Mouse (Mus musculus): ENCODE results near the gene Taf5.

Taf5 gene

GRCm38 (mm10) chr19:47065860-47066259 is 1.7 kb upstream of the Taf5 start:
- no peak for DNase-seq (ENCODE audit: low read depth)

- DNase-seq (ENCODE audit: low read depth): peak; percentile 90
These were observed 522 bp downstream of the Taf5 start for GRCm38 (mm10) chr19:47067924-47068611.

DNA sequence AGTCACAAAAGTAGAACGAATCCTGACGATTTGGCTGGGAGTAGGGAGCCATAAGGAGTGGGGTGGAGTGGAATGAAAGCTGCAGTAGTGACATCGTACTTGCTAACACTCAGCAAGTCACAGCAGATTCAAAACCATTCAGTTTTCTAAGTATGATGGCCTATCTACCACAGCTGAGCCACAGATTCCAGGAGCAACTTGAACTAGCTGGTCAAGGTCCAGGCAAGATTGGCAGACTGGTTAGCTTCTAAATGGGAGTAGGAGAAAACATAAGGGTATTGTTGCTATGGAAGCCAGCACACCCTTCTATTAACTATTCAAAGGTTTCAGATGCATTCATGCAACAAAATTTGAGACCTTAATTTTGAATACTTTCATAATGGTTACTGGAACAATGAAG is 20.7 kb downstream of the Taf5 start:
- DNase-seq (ENCODE audit: low read depth): no peak

GRCm38 (mm10) chr19:47089718-47090525 is 22.4 kb downstream of the Taf5 start:
- peak; percentile 65 for DNase-seq (ENCODE audit: low read depth)

- DNase-seq (ENCODE audit: low read depth): peak; percentile 96
These were observed 23.1 kb downstream of the Taf5 start, which contains the start of the genes Usmg5 and Pdcd11 for GRCm38 (mm10) chr19:47090550-47091156. Usmg5 (minus strand) TSS chr19:47090647. Pdcd11 (plus strand) TSS chr19:47090768.

DNA sequence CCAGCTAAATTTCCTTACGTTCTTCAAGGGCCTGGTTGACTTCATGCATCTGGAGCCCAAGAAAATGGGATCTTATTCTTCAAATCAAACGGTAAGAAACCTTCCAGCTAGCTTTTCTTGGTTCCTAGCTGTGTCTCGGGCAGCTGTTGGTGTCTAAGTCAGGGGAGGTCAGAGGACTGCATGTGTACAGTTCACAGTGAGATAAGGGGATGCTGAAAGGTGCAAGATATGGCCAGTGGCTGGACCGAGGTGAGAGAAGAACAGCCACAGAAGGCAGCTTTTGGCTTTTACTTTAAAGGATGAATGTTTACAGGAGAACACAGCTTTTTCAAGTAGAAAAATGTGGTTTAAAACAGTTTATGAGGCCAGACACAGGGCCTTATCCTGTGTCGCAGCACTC is 33.5 kb downstream of the Taf5 start:
- no peak for DNase-seq (ENCODE audit: low read depth)

- DNase-seq (ENCODE audit: low read depth): no peak
These were observed 37.2 kb downstream of the Taf5 start for GRCm38 (mm10) chr19:47104641-47105271.

GRCm38 (mm10) chr19:47118634-47119033 is 51.1 kb downstream of the Taf5 start:
- no peak for DNase-seq (ENCODE audit: low read depth)

GRCm38 (mm10) chr19:47121054-47121453 is 53.5 kb downstream of the Taf5 start:
- DNase-seq (ENCODE audit: low read depth): peak; percentile 46

- DNase-seq (ENCODE audit: low read depth): peak; percentile 58
These were observed 55.3 kb downstream of the Taf5 start for GRCm38 (mm10) chr19:47122802-47123201.

- no peak for DNase-seq (ENCODE audit: low read depth)
These were observed 60.6 kb downstream of the Taf5 start for GRCm38 (mm10) chr19:47128164-47128563.

GRCm38 (mm10) chr19:47128835-47129234 is 61.3 kb downstream of the Taf5 start:
- no peak for DNase-seq (ENCODE audit: low read depth)

DNA sequence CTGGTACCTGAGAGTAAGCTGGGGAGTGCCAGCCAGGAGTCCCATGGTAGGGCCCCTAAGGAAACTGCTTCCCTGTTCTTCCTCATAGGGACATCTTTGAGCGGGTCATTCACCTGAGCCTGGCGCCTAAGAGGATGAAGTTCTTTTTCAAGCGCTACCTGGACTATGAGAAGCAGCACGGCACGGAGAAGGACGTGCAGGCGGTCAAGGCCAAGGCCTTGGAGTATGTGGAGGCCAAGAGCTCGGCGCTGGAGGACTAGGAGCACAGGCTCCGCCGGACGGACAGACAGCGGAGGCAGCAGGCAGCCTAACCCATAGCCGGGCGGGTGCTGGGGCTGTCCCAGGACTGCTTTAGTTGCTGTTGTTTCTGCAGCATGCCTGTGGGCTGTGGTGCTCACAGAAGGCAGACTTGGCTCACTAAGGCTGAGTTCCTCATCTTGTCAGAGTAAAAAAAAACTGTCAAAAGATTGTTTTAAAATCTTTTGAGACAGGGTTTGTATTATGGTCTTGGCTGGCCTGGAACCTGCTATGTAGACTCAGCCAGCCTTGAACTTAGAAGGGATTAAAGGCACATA is 63.1 kb downstream of the Taf5 start:
- no peak for DNase-seq (ENCODE audit: low read depth)
